Mouse (Mus musculus) limb, embryonic 14.5 days (tissue): ENCODE data around the gene Nrarp. TPM values are rescaled to one million over a fixed set of nuclear protein-coding genes. Genes with fewer than 3 reads are reported as not detected.

ENCODE experiments used
- ATAC-seq: fragments of 200-750 bp; cut with Nextera tagmentation; 2 replicates; pipeline ENCODE4 v1.8.0; 2017; ENCODE audit warnings: low read depth, moderate number of reproducible peaks, moderate TSS enrichment; ENCODE audit not compliant: low FRiP score
- DNase-seq: peaks from one replicate; pipeline ENCODE4 v3.0.0-alpha.2; 2015; ENCODE audit warnings: low spot score
- H3K27ac ChIP-seq: fragments of 300-500 bp; sonication (generic); replicated peaks from 2 replicates; pipeline ENCODE4 v1.5.1; 2014; ENCODE audit warnings: low read depth, mild to moderate bottlenecking, low read length, moderate library complexity, mixed read lengths
- H3K27me3 ChIP-seq: fragments of 300-500 bp; sonication (generic); 2 replicates; pipeline ENCODE4 v1.6.1; 2014; ENCODE audit warnings: low read length, mixed read lengths; ENCODE audit not compliant: control insufficient read depth, insufficient read depth
- H3K36me3 ChIP-seq: fragments of 300-500 bp; sonication (generic); 2 replicates; pipeline ENCODE4 v1.6.1; 2014; ENCODE audit warnings: mild to moderate bottlenecking, low read length, moderate library complexity, mixed read lengths; ENCODE audit not compliant: control insufficient read depth, insufficient read depth
- H3K4me1 ChIP-seq: fragments of 300-500 bp; sonication (generic); 2 replicates; pipeline ENCODE4 v1.6.1; 2014; ENCODE audit warnings: antibody characterized with exemption, low read length, mixed read lengths; ENCODE audit not compliant: control insufficient read depth, insufficient read depth
- H3K4me2 ChIP-seq: fragments of 300-500 bp; sonication (generic); replicated peaks from 2 replicates; pipeline ENCODE4 v1.6.1; 2014; ENCODE audit warnings: low read depth, mild to moderate bottlenecking, low read length, moderate library complexity; ENCODE audit not compliant: severe bottlenecking
- H3K4me3 ChIP-seq: fragments of 300-500 bp; sonication (generic); replicated peaks from 2 replicates; pipeline ENCODE4 v1.5.1; 2014; ENCODE audit warnings: low read length
- H3K9ac ChIP-seq: fragments of 300-500 bp; sonication (generic); 2 replicates; pipeline ENCODE4 v1.6.1; 2014; ENCODE audit warnings: mild to moderate bottlenecking, low read depth, low read length, moderate library complexity; ENCODE audit not compliant: severe bottlenecking
- H3K9me3 ChIP-seq: fragments of 300-500 bp; sonication (generic); 2 replicates; pipeline ENCODE4 v1.6.1; 2016; ENCODE audit warnings: low read length; ENCODE audit not compliant: control insufficient read depth
- POLR2A ChIP-seq: fragments of 200-500 bp; IDR thresholded peaks from 2 replicates; pipeline ENCODE4 v1.8.0; 2012; ENCODE audit warnings: inconsistent platforms, mild to moderate bottlenecking, moderate library complexity, borderline replicate concordance; ENCODE audit not compliant: insufficient read depth, insufficient read length; ENCODE audit errors: extremely low read depth
- WGBS: fragments of 180-500 bp; shearing (Covaris S2); extraction: QIAGEN DNeasy Blood & Tissue Kit; methylation state at CpG from one replicate; pipeline ENCODE4 v1.1.7; 2014; 5-methylcytosine and 5-hydroxymethylcytosine counted together
- polyA plus RNA-seq, 2 experiments: library from polyadenylated mRNA; depleted of rRNA in 1 of 2; stranded (reverse) in 1 of 2; unstranded in 1 of 2; fragments of >200 nt; fragmentation: Nextera tagmentation in 1 of 2; extraction: Ambion mirVana in 1 of 2; gene quantifications; 2 replicates each; pipeline versions ENCODE4 v1.2.1 to v1.2.3; 2012 to 2014

The Nrarp gene
- polyA plus RNA-seq, 2 experiments: 27.7 to 34.0 TPM

DNA sequence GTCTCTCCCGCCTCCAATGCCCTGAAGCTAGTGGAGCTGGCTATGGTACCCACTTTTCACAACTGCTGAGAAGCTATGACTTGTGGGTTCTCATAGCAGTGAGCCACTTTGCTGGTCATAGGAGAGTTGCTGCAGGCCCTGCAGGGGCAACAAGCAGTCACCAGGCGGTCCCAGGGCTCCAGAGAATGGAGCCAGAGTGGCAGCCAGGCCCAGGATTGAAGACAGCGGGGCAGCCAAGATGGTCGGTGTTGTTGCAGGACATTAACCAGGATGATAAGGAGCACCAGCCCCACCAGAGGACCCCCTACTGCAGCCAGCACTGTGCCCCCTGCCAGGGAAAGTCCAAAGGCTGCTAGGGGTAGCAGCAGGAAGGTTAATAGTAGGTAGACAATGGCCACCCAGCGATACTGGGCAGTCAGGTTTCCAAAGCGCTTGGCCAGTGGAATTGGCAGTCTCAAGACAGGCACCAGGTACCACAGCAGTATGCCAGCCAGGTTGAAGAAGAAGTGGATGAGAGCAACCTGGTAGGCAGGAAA is 48.5 kb downstream of the Nrarp start:
- Histone ChIP-seq H3K36me3 (no peaks in the 10 kb centered on the region), H3K27ac (no peak overlapping the region), H3K9me3 (no peaks in the 10 kb centered on the region), H3K27me3 (no peaks in the 10 kb centered on the region), H3K4me3 (no peak overlapping the region), H3K9ac (no peak overlapping the region), H3K4me2 (peak overlapping the region; percentile 24; the same call in 1 of the 2 replicates), H3K4me1 (peaks cover 5% of the 10 kb centered on the region; the same call in 1 of the 2 replicates)
- ATAC-seq (no peak), DNase-seq (no peak)
- no peak for TF ChIP-seq POLR2A
- 72% methylated on average over 6 of the region's 6 CpGs for WGBS

DNA sequence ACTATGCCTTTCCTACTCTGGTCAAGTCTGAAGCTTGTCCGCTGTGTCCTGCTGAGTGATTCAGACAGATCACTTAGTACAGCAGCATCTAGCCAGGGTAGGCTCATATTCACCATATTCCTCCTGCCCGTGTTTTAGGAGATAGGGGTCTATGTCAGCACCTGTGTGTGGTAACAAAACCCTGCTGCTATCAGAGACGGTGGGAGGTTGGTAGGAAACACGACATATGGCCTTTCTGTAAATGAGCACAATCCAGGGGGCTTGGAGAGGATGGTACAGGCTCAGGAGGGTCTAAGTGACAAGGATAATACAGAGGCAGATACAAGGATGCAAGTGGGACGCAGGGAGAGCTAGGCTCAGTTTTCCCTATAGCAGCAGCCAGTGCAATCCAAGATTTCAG is 49.0 kb downstream of the Nrarp start:
- ATAC-seq: no peak
- WGBS: 76% methylated on average over 5 of the region's 5 CpGs

DNA sequence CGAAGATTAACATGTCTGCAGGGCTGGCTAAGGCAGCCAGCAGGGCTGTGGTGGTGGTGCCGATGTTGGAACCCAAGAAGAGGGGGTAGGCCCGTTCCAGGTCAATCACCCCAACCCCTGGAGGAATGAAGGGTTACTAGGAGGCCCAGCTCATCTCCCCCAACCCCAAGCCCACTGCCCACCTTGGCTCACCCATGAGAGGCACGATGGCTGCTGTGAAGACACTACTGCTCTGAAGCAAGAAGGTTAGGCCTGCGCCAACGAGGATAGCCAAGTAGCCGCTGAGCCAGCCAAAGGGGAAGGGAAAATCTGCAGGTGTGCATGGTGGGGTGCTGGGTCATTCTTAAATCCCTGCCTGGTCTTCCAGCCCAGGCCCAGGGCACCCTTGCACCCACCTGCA is 50.0 kb downstream of the Nrarp start:
- ATAC-seq: no peak
- 80% methylated on average over 7 of the region's 7 CpGs for WGBS
- Histone ChIP-seq H3K4me3 (no peak overlapping the region), H3K4me1 (peaks cover 3% of the 10 kb centered on the region; the same call in 1 of the 2 replicates), H3K4me2 (no peak overlapping the region), H3K27ac (no peak overlapping the region), H3K27me3 (no peaks in the 10 kb centered on the region), H3K36me3 (no peaks in the 10 kb centered on the region), H3K9me3 (no peaks in the 10 kb centered on the region), H3K9ac (no peak overlapping the region)
- TF ChIP-seq POLR2A: no peak
- DNase-seq: no peak

More for the DNA sequence above, 49.0 kb downstream of the Nrarp start:
- Histone ChIP-seq H3K9me3 (no peaks in the 10 kb centered on the region), H3K4me3 (no peak overlapping the region), H3K4me2 (no peak overlapping the region), H3K27me3 (no peaks in the 10 kb centered on the region), H3K27ac (no peak overlapping the region), H3K36me3 (no peaks in the 10 kb centered on the region), H3K9ac (no peak overlapping the region), H3K4me1 (peaks cover 5% of the 10 kb centered on the region; the same call in 1 of the 2 replicates)
- no peak for DNase-seq
- TF ChIP-seq POLR2A: no peak

DNA sequence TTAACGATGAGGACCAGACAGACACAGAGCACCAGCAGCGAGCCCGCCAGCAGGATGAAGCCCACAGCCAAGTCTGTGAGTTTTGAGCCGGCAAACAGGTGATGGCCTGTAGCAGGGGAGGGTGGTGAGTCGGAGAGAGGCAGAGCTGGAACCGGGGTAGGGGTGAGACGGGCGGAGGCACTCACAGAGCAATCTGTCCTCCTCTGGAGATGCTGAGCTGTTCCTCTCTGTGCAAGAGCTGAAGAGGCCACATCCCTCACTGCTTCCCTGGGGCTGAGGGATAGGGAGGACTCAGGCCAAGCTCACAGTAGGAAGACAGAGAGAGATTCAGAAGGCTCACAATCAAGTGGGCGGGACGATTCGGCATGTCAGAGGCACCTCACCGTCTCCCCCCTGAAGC is 50.5 kb downstream of the Nrarp start:
- DNase-seq (no peak), ATAC-seq (no peak)
- H3K4me2 ChIP-seq: no peak overlapping the region
- no peak overlapping the region for H3K4me3 ChIP-seq
- TF ChIP-seq POLR2A: no peak
- no peak overlapping the region for H3K9ac ChIP-seq
- H3K27me3 ChIP-seq: no peaks in the 10 kb centered on the region
- no peaks in the 10 kb centered on the region for H3K36me3 ChIP-seq
- H3K9me3 ChIP-seq: no peaks in the 10 kb centered on the region
- peaks cover 3% of the 10 kb centered on the region; the same call in 1 of the 2 replicates for H3K4me1 ChIP-seq
- WGBS: 46% methylated on average over 12 of the region's 12 CpGs
- no peak overlapping the region for H3K27ac ChIP-seq

Other genes with a start within 250 kb of the Nrarp start
Only the 30 nearest of the 33 such genes appear.
- gene Zmynd19, start 231.0 kb upstream of the Nrarp start, polyA plus RNA-seq (2012; rRNA removed): 30.7 and 31.5 TPM in 2 replicates
- 21.2 and 22.1 TPM in 2 replicates for gene Zmynd19, start 231.0 kb upstream of the Nrarp start, polyA plus RNA-seq (2014; fragmentation: Nextera tagmentation; extraction: Ambion mirVana)
- gene Dph7, start 218.4 kb upstream of the Nrarp start, polyA plus RNA-seq (2012; rRNA removed): 36.6 and 41.0 TPM in 2 replicates
- gene Dph7, start 218.4 kb upstream of the Nrarp start, polyA plus RNA-seq (2014; fragmentation: Nextera tagmentation; extraction: Ambion mirVana): 30.4 and 32.0 TPM in 2 replicates
- gene Mrpl41, start 205.7 kb upstream of the Nrarp start, polyA plus RNA-seq (2012; rRNA removed): 63.6 and 81.9 TPM in 2 replicates
- gene Mrpl41, start 205.7 kb upstream of the Nrarp start, polyA plus RNA-seq (2014; fragmentation: Nextera tagmentation; extraction: Ambion mirVana): 133 and 136 TPM in 2 replicates
- gene Pnpla7, start 204.7 kb upstream of the Nrarp start, polyA plus RNA-seq (2012; rRNA removed): 11.1 and 12.0 TPM in 2 replicates
- gene Pnpla7, start 204.7 kb upstream of the Nrarp start, polyA plus RNA-seq (2014; fragmentation: Nextera tagmentation; extraction: Ambion mirVana): 7.9 and 9.0 TPM in 2 replicates
- gene Nsmf, start 126.4 kb upstream of the Nrarp start, polyA plus RNA-seq (2012; rRNA removed): 143 and 216 TPM in 2 replicates
- gene Nsmf, start 126.4 kb upstream of the Nrarp start, polyA plus RNA-seq (2014; fragmentation: Nextera tagmentation; extraction: Ambion mirVana): 48.6 and 67.7 TPM in 2 replicates
- 0.13 and 0.26 TPM in 2 replicates for gene Entpd8, start 100.5 kb upstream of the Nrarp start, polyA plus RNA-seq (2012; rRNA removed)
- gene Entpd8, start 100.5 kb upstream of the Nrarp start, polyA plus RNA-seq (2014; fragmentation: Nextera tagmentation; extraction: Ambion mirVana): not detected in 2 replicates
- 0.12 and 0.13 TPM in 2 replicates for gene Noxa1, start 85.6 kb upstream of the Nrarp start, polyA plus RNA-seq (2012; rRNA removed)
- 0.15 TPM in 1 of 2 replicates, not detected in the other for gene Noxa1, start 85.6 kb upstream of the Nrarp start, polyA plus RNA-seq (2014; fragmentation: Nextera tagmentation; extraction: Ambion mirVana)
- gene Tor4a, start 16.1 kb downstream of the Nrarp start, polyA plus RNA-seq (2012; rRNA removed): 5.9 and 6.4 TPM in 2 replicates
- gene Tor4a, start 16.1 kb downstream of the Nrarp start, polyA plus RNA-seq (2014; fragmentation: Nextera tagmentation; extraction: Ambion mirVana): 8.1 and 8.5 TPM in 2 replicates
- gene Nelfb, start 30.7 kb downstream of the Nrarp start, polyA plus RNA-seq (2012; rRNA removed): 84.4 and 98.3 TPM in 2 replicates
- gene Nelfb, start 30.7 kb downstream of the Nrarp start, polyA plus RNA-seq (2014; fragmentation: Nextera tagmentation; extraction: Ambion mirVana): 88.4 and 106 TPM in 2 replicates
- gene Stpg3, start 33.9 kb downstream of the Nrarp start, polyA plus RNA-seq (2012; rRNA removed): not detected in 2 replicates
- gene Stpg3, start 33.9 kb downstream of the Nrarp start, polyA plus RNA-seq (2014; fragmentation: Nextera tagmentation; extraction: Ambion mirVana): not detected in 2 replicates
- gene Fam166a, start 38.0 kb downstream of the Nrarp start, polyA plus RNA-seq (2012; rRNA removed): not detected in 2 replicates
- gene Fam166a, start 38.0 kb downstream of the Nrarp start, polyA plus RNA-seq (2014; fragmentation: Nextera tagmentation; extraction: Ambion mirVana): 0.17 TPM in 1 of 2 replicates, not detected in the other
- gene Tubb4b, start 43.9 kb downstream of the Nrarp start, polyA plus RNA-seq (2012; rRNA removed): 501 and 550 TPM in 2 replicates
- 404 and 419 TPM in 2 replicates for gene Tubb4b, start 43.9 kb downstream of the Nrarp start, polyA plus RNA-seq (2014; fragmentation: Nextera tagmentation; extraction: Ambion mirVana)
- 0.19 TPM in 1 of 2 replicates, not detected in the other for gene Slc34a3, start 53.6 kb downstream of the Nrarp start, polyA plus RNA-seq (2012; rRNA removed)
- gene Slc34a3, start 53.6 kb downstream of the Nrarp start, polyA plus RNA-seq (2014; fragmentation: Nextera tagmentation; extraction: Ambion mirVana): not detected in 2 replicates
- 0.05 TPM in 1 of 2 replicates, not detected in the other for gene Rnf224, start 56.0 kb downstream of the Nrarp start, polyA plus RNA-seq (2012; rRNA removed)
- gene Rnf224, start 56.0 kb downstream of the Nrarp start, polyA plus RNA-seq (2014; fragmentation: Nextera tagmentation; extraction: Ambion mirVana): not detected in 2 replicates
- gene Rnf208, start 61.5 kb downstream of the Nrarp start, polyA plus RNA-seq (2012; rRNA removed): 14.8 and 19.1 TPM in 2 replicates
- gene Rnf208, start 61.5 kb downstream of the Nrarp start, polyA plus RNA-seq (2014; fragmentation: Nextera tagmentation; extraction: Ambion mirVana): 13.0 and 15.8 TPM in 2 replicates
- 0.65 and 1.5 TPM in 2 replicates for gene Cysrt1, start 61.7 kb downstream of the Nrarp start, polyA plus RNA-seq (2012; rRNA removed)
- 2.8 and 7.6 TPM in 2 replicates for gene Cysrt1, start 61.7 kb downstream of the Nrarp start, polyA plus RNA-seq (2014; fragmentation: Nextera tagmentation; extraction: Ambion mirVana)
- gene AL732309.1, start 66.1 kb downstream of the Nrarp start, polyA plus RNA-seq (2012; rRNA removed): 19.2 and 24.6 TPM in 2 replicates
- gene AL732309.1, start 66.1 kb downstream of the Nrarp start, polyA plus RNA-seq (2014; fragmentation: Nextera tagmentation; extraction: Ambion mirVana): 6.4 and 8.3 TPM in 2 replicates
- 29.7 and 33.9 TPM in 2 replicates for gene Tmem203, start 74.7 kb downstream of the Nrarp start, polyA plus RNA-seq (2012; rRNA removed)
- gene Tmem203, start 74.7 kb downstream of the Nrarp start, polyA plus RNA-seq (2014; fragmentation: Nextera tagmentation; extraction: Ambion mirVana): 16.3 and 21.8 TPM in 2 replicates
- 4.9 and 6.0 TPM in 2 replicates for gene Tprn, start 81.9 kb downstream of the Nrarp start, polyA plus RNA-seq (2012; rRNA removed)
- 6.1 and 6.8 TPM in 2 replicates for gene Tprn, start 81.9 kb downstream of the Nrarp start, polyA plus RNA-seq (2014; fragmentation: Nextera tagmentation; extraction: Ambion mirVana)
- gene Ssna1, start 91.7 kb downstream of the Nrarp start, polyA plus RNA-seq (2012; rRNA removed): 124 and 135 TPM in 2 replicates
- gene Ssna1, start 91.7 kb downstream of the Nrarp start, polyA plus RNA-seq (2014; fragmentation: Nextera tagmentation; extraction: Ambion mirVana): 254 and 267 TPM in 2 replicates
- gene Anapc2, start 91.7 kb downstream of the Nrarp start, polyA plus RNA-seq (2012; rRNA removed): 121 and 165 TPM in 2 replicates
- gene Anapc2, start 91.7 kb downstream of the Nrarp start, polyA plus RNA-seq (2014; fragmentation: Nextera tagmentation; extraction: Ambion mirVana): 117 and 126 TPM in 2 replicates
- not detected in 2 replicates for gene Tmem210, start 107.4 kb downstream of the Nrarp start, polyA plus RNA-seq (2012; rRNA removed)
- gene Tmem210, start 107.4 kb downstream of the Nrarp start, polyA plus RNA-seq (2014; fragmentation: Nextera tagmentation; extraction: Ambion mirVana): not detected in 2 replicates
- gene Lrrc26, start 109.2 kb downstream of the Nrarp start, polyA plus RNA-seq (2012; rRNA removed): 0.09 TPM in 1 of 2 replicates, not detected in the other
- gene Lrrc26, start 109.2 kb downstream of the Nrarp start, polyA plus RNA-seq (2014; fragmentation: Nextera tagmentation; extraction: Ambion mirVana): 0.15 TPM in 1 of 2 replicates, not detected in the other
- gene Grin1, start 138.4 kb downstream of the Nrarp start, polyA plus RNA-seq (2012; rRNA removed): 0.34 and 0.42 TPM in 2 replicates
- gene Grin1, start 138.4 kb downstream of the Nrarp start, polyA plus RNA-seq (2014; fragmentation: Nextera tagmentation; extraction: Ambion mirVana): 0.43 and 1.3 TPM in 2 replicates
- 34.8 and 35.3 TPM in 2 replicates for gene Man1b1, start 151.6 kb downstream of the Nrarp start, polyA plus RNA-seq (2012; rRNA removed)
- 70.2 and 83.5 TPM in 2 replicates for gene Man1b1, start 151.6 kb downstream of the Nrarp start, polyA plus RNA-seq (2014; fragmentation: Nextera tagmentation; extraction: Ambion mirVana)
- 43.6 and 50.6 TPM in 2 replicates for gene Dpp7, start 175.6 kb downstream of the Nrarp start, polyA plus RNA-seq (2012; rRNA removed)
- 24.7 and 25.8 TPM in 2 replicates for gene Dpp7, start 175.6 kb downstream of the Nrarp start, polyA plus RNA-seq (2014; fragmentation: Nextera tagmentation; extraction: Ambion mirVana)
- gene Uap1l1, start 184.9 kb downstream of the Nrarp start, polyA plus RNA-seq (2012; rRNA removed): 8.2 and 10.7 TPM in 2 replicates
- gene Uap1l1, start 184.9 kb downstream of the Nrarp start, polyA plus RNA-seq (2014; fragmentation: Nextera tagmentation; extraction: Ambion mirVana): 15.8 and 17.6 TPM in 2 replicates
- 42.5 and 59.7 TPM in 2 replicates for gene Sapcd2, start 191.6 kb downstream of the Nrarp start, polyA plus RNA-seq (2012; rRNA removed)
- 33.1 and 35.9 TPM in 2 replicates for gene Sapcd2, start 191.6 kb downstream of the Nrarp start, polyA plus RNA-seq (2014; fragmentation: Nextera tagmentation; extraction: Ambion mirVana)
- 3.3 and 3.9 TPM in 2 replicates for gene Entpd2, start 215.1 kb downstream of the Nrarp start, polyA plus RNA-seq (2012; rRNA removed)
- gene Entpd2, start 215.1 kb downstream of the Nrarp start, polyA plus RNA-seq (2014; fragmentation: Nextera tagmentation; extraction: Ambion mirVana): 2.1 and 2.6 TPM in 2 replicates
- 76.2 TPM in 2 replicates for gene Npdc1, start 218.6 kb downstream of the Nrarp start, polyA plus RNA-seq (2012; rRNA removed)
- gene Npdc1, start 218.6 kb downstream of the Nrarp start, polyA plus RNA-seq (2014; fragmentation: Nextera tagmentation; extraction: Ambion mirVana): 38.9 and 42.9 TPM in 2 replicates